Mouse (Mus musculus): ENCODE data around the gene Col2a1. TPM values are rescaled to one million over a fixed set of nuclear protein-coding genes. Genes with fewer than 3 reads are reported as not detected.

The Col2a1 gene
- polyA plus RNA-seq, 1 experiment from 2014 or later, result 237 TPM

DNA sequence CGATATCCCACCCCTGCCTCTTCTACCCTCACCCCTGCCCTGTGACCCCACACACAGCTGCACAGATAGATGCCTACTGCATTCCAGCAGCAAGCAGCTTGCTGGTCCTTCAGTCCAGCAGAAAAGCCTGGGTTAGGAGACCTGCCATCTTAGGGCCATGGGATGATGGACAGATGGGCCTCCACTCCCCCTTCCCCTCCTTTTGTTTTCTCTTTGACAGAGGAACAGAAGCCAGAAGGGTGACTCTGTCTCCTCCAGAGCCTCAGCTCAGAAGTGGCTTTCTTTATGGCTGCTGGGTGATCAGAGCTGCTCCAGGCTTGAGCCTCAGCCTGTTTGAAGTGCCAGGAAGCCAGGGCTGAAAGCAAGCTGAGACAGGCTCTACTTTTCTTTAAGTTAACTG is 15.0 kb downstream of the Col2a1 start:
- Histone ChIP-seq H3K4me2 (ENCODE audit: low read depth, severe bottlenecking) (peak overlapping the region; percentile 5; the same call in 1 of the 2 replicates), H3K9ac (ENCODE audit: low read length) (no peak overlapping the region), H3K36me3 (ENCODE audit: control insufficient read depth, insufficient read depth, low read length) (peaks cover 15% of the 10 kb centered on the region), H3K27ac (replicated peaks; ENCODE audit: low read depth, low read length) (peak overlapping the region; percentile 86), H3K4me3 (ENCODE audit: low read depth, low read length) (no peak overlapping the region), H3K4me1 (ENCODE audit: control insufficient read depth, insufficient read depth, low read length) (peaks cover 42% of the 10 kb centered on the region), H3K9me3 (ENCODE audit: control insufficient read depth, low read length) (no peaks in the 10 kb centered on the region), H3K27me3 (ENCODE audit: control insufficient read depth, insufficient read depth, low read length) (no peaks in the 10 kb centered on the region)
- ATAC-seq (ENCODE audit: insufficient number of reproducible peaks, low FRiP score, low TSS enrichment, low read depth), result no peak
- 21% methylated on average over 1 of the region's 1 CpGs for WGBS
- DNase-seq (ENCODE audit: low spot score), result peak; percentile 43

DNA sequence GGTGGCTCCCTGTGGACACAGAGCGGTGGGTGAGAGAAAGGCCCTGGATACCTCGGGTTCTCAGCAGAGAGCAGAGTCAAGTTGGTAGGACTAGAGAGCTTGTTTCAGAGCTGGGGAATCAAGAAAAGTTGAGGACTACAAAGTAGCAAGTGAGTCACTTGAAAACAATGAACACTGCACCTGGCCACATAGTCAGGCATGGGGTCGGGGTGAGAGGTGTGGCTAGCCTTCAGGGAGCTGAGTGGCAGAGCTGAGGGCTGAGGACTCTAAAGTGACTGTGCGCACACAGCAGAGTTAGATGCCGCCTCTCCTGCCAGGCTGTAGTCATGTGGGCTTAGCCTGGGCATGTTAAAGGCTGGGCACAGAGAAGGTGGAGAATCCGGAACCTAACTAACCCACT is 22.9 kb downstream of the Col2a1 start:
- H3K27ac ChIP-seq (replicated peaks; ENCODE audit: low read depth, low read length), result no peak overlapping the region
- H3K9me3 ChIP-seq (ENCODE audit: control insufficient read depth, low read length), result no peaks in the 10 kb centered on the region
- ATAC-seq (ENCODE audit: insufficient number of reproducible peaks, low FRiP score, low TSS enrichment, low read depth) (no peak), DNase-seq (ENCODE audit: low spot score) (no peak)
- H3K4me3 ChIP-seq (ENCODE audit: low read depth, low read length), result no peak overlapping the region
- WGBS, result 89% methylated on average over 6 of the region's 6 CpGs
- no peaks in the 10 kb centered on the region for H3K27me3 ChIP-seq (ENCODE audit: control insufficient read depth, insufficient read depth, low read length)
- H3K36me3 ChIP-seq (ENCODE audit: control insufficient read depth, insufficient read depth, low read length), result peaks cover 57% of the 10 kb centered on the region
- no peaks in the 10 kb centered on the region for H3K4me1 ChIP-seq (ENCODE audit: control insufficient read depth, insufficient read depth, low read length)
- no peak overlapping the region for H3K9ac ChIP-seq (ENCODE audit: low read length)
- no peak overlapping the region for H3K4me2 ChIP-seq (ENCODE audit: low read depth, severe bottlenecking)

DNA sequence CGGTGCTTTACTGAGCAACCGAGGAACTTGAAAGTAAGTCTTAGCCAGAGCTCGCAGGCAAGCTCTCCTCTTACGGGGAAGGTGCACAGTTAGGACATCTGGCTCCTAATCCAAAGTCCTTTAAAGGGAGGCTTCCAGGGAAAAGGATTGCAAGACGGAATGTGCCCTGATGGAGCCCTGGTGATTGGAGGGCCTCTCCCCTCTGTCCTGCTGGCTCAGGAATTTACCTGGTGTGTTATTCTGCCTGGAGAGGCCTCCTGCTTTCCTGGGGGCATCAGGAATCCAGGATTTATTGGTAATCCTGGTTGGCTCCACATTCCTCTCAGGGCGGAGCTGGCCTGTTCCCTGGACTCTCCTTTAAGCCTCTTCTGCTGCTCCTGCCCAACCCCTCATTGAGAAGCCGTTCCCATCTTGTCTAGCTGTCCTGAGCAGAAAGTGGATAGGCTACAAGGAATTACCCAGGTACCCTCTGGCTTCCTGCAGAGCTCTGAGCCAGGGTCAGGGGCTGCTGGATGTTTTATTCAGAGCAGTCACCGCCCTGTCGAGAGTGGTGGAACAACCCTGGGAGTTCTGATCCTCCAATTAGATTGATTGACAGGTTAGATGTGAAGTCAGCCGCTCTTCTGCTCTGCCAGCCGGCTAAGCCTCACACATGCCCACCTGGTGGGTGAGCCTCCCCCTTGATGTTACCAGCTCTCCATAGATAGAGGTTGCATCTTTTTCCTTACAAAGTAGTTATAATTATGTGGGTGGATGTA is 31.1 kb downstream of the Col2a1 start:
- WGBS, result 33% methylated on average over 11 of the region's 11 CpGs
- Histone ChIP-seq H3K4me3 (ENCODE audit: low read depth, low read length) (no peak overlapping the region), H3K27me3 (ENCODE audit: control insufficient read depth, insufficient read depth, low read length) (no peaks in the 10 kb centered on the region), H3K9ac (ENCODE audit: low read length) (no peak overlapping the region), H3K4me1 (ENCODE audit: control insufficient read depth, insufficient read depth, low read length) (no peaks in the 10 kb centered on the region), H3K36me3 (ENCODE audit: control insufficient read depth, insufficient read depth, low read length) (peaks cover 7% of the 10 kb centered on the region; the same call in 1 of the 2 replicates), H3K9me3 (ENCODE audit: control insufficient read depth, low read length) (no peaks in the 10 kb centered on the region), H3K4me2 (ENCODE audit: low read depth, severe bottlenecking) (no peak overlapping the region), H3K27ac (replicated peaks; ENCODE audit: low read depth, low read length) (no peak overlapping the region)
- ATAC-seq (ENCODE audit: insufficient number of reproducible peaks, low FRiP score, low TSS enrichment, low read depth) (no peak), DNase-seq (ENCODE audit: low spot score) (no peak)

DNA sequence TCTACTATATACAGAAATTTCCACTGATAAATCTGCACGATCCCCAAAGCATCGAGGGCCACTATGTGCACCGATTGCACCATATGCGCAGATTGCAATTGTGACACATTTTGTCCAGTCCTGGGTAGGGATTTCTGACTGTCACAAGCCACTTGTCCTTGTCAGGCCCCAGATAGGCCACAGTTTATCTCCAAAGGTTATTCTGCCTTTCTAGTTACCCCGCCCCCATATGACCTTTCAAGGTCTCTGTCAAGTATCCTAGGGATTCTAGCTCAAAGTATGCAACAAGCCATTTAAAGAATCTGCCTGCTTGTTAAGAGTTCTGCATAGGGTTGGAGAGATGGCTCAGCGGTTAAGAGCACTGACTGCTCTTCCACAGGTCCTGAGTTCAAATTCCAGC is 31.9 kb downstream of the Col2a1 start:
- no peak overlapping the region for H3K9ac ChIP-seq (ENCODE audit: low read length)
- H3K4me3 ChIP-seq (ENCODE audit: low read depth, low read length), result no peak overlapping the region
- H3K27me3 ChIP-seq (ENCODE audit: control insufficient read depth, insufficient read depth, low read length), result no peaks in the 10 kb centered on the region
- H3K36me3 ChIP-seq (ENCODE audit: control insufficient read depth, insufficient read depth, low read length), result no peaks in the 10 kb centered on the region; the same call in 1 of the 2 replicates
- H3K27ac ChIP-seq (replicated peaks; ENCODE audit: low read depth, low read length), result no peak overlapping the region
- 93% methylated on average over 6 of the region's 6 CpGs for WGBS
- H3K4me1 ChIP-seq (ENCODE audit: control insufficient read depth, insufficient read depth, low read length), result no peaks in the 10 kb centered on the region
- no peak for DNase-seq (ENCODE audit: low spot score)
- ATAC-seq (ENCODE audit: insufficient number of reproducible peaks, low FRiP score, low TSS enrichment, low read depth), result no peak
- H3K9me3 ChIP-seq (ENCODE audit: control insufficient read depth, low read length), result no peaks in the 10 kb centered on the region
- no peak overlapping the region for H3K4me2 ChIP-seq (ENCODE audit: low read depth, severe bottlenecking)

DNA sequence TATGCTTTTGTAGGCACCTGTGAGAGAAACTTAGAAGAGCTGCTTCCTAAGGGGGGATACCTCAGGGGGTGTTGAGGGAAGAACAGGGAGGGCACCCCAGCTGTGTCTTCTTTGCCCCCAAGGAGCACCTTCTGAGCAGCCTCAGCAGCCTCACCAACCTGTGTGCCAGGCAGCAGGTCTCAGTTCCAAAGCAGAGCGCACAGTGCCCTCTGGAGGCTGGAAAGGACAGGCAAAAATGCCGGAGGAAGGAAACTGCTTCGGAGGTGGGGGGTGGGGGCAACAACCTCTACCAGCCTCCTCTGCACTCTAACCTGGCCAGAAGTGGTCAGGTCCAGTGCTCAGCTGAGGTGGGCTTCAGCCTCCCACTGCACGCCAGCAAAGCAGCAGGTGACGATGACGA is 34.2 kb downstream of the Col2a1 start:
- ATAC-seq (ENCODE audit: insufficient number of reproducible peaks, low FRiP score, low TSS enrichment, low read depth) (no peak), DNase-seq (ENCODE audit: low spot score) (peak; percentile 66)
- H3K27ac ChIP-seq (replicated peaks; ENCODE audit: low read depth, low read length), result no peak overlapping the region

DNA sequence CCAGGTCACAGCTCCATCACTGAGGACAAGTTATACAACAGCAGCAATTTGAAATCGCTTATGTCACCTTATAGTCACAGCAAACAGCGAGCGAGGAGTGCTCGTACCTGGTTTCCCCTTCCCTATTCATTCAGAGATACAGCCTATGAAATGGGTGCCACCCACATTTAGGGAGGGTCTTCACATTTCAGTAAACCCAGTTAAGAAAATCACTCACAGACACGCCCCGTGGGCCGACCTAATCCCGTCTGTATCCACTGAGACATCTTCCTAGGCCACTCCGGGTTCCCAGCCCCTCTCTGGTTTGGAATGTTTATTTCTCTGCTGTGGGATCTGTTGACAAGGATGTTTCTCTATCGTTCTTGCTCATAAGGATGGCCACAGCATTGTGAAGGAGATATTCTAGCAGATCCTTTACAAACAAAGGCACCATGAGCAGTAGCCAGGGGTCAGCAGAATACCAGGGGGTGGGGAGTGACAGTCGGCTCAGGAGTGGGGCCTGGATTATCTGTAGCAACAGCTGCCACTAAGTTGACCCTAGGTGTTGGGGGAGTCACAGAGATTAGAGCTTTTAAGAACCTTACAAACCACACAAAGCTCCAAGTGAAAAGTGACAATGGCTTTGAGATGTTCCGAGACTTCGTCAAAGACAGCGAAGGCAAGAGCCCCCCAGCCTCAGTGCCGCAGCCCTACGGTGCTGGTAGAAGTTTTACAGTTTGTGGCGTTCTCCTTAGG is 39.0 kb downstream of the Col2a1 start:
- no peaks in the 10 kb centered on the region for H3K9me3 ChIP-seq (ENCODE audit: control insufficient read depth, low read length)
- no peaks in the 10 kb centered on the region for H3K36me3 ChIP-seq (ENCODE audit: control insufficient read depth, insufficient read depth, low read length)
- H3K4me3 ChIP-seq (ENCODE audit: low read depth, low read length), result no peak overlapping the region
- no peaks in the 10 kb centered on the region for H3K27me3 ChIP-seq (ENCODE audit: control insufficient read depth, insufficient read depth, low read length)
- 72% methylated on average over 17 of the region's 17 CpGs for WGBS
- H3K4me1 ChIP-seq (ENCODE audit: control insufficient read depth, insufficient read depth, low read length), result peaks cover 4% of the 10 kb centered on the region; the same call in 1 of the 2 replicates
- no peak overlapping the region for H3K27ac ChIP-seq (replicated peaks; ENCODE audit: low read depth, low read length)
- no peak overlapping the region for H3K9ac ChIP-seq (ENCODE audit: low read length)
- H3K4me2 ChIP-seq (ENCODE audit: low read depth, severe bottlenecking), result no peak overlapping the region
- DNase-seq (ENCODE audit: low spot score), result no peak
- no peak for ATAC-seq (ENCODE audit: insufficient number of reproducible peaks, low FRiP score, low TSS enrichment, low read depth)

More for the DNA sequence above, 34.2 kb downstream of the Col2a1 start:
- Histone ChIP-seq H3K27me3 (ENCODE audit: control insufficient read depth, insufficient read depth, low read length) (no peaks in the 10 kb centered on the region), H3K9ac (ENCODE audit: low read length) (no peak overlapping the region), H3K36me3 (ENCODE audit: control insufficient read depth, insufficient read depth, low read length) (no peaks in the 10 kb centered on the region), H3K4me1 (ENCODE audit: control insufficient read depth, insufficient read depth, low read length) (no peaks in the 10 kb centered on the region), H3K9me3 (ENCODE audit: control insufficient read depth, low read length) (no peaks in the 10 kb centered on the region), H3K4me3 (ENCODE audit: low read depth, low read length) (no peak overlapping the region), H3K4me2 (ENCODE audit: low read depth, severe bottlenecking) (no peak overlapping the region)
- WGBS, result 40% methylated on average over 6 of the region's 6 CpGs

DNA sequence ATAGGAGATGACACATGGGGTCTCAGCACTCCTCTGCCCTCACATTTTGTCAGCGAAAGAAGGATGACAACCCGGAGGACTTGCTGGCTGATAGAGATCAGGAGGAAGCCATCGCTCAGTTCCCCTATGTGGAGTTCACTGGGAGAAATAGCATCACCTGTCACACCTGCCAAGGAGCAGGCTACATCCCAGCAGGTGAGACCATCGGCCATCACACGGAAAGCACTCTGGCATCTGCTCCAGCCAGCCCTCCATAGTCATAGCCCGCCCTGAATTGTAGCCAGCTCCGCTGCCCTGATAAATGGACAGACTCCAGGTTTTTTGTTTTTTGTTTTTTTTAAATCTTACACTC is 39.7 kb downstream of the Col2a1 start:
- ATAC-seq (ENCODE audit: insufficient number of reproducible peaks, low FRiP score, low TSS enrichment, low read depth) (peak; percentile 31; the same call in 1 of the 2 replicates), DNase-seq (ENCODE audit: low spot score) (no peak)
- H3K4me2 ChIP-seq (ENCODE audit: low read depth, severe bottlenecking), result peak overlapping the region; percentile 75
- WGBS, result 25% methylated on average over 7 of the region's 7 CpGs
- no peaks in the 10 kb centered on the region for H3K36me3 ChIP-seq (ENCODE audit: control insufficient read depth, insufficient read depth, low read length)
- H3K27ac ChIP-seq (replicated peaks; ENCODE audit: low read depth, low read length), result 0 out of 2 replicates have a peak overlapping the region, but pooled peaks have one; percentile 24
- peaks cover 4% of the 10 kb centered on the region; the same call in 1 of the 2 replicates for H3K4me1 ChIP-seq (ENCODE audit: control insufficient read depth, insufficient read depth, low read length)
- H3K4me3 ChIP-seq (ENCODE audit: low read depth, low read length), result peak overlapping the region; percentile 44
- peak overlapping the region; percentile 59 for H3K9ac ChIP-seq (ENCODE audit: low read length)
- H3K27me3 ChIP-seq (ENCODE audit: control insufficient read depth, insufficient read depth, low read length), result no peaks in the 10 kb centered on the region
- no peaks in the 10 kb centered on the region for H3K9me3 ChIP-seq (ENCODE audit: control insufficient read depth, low read length)

DNA sequence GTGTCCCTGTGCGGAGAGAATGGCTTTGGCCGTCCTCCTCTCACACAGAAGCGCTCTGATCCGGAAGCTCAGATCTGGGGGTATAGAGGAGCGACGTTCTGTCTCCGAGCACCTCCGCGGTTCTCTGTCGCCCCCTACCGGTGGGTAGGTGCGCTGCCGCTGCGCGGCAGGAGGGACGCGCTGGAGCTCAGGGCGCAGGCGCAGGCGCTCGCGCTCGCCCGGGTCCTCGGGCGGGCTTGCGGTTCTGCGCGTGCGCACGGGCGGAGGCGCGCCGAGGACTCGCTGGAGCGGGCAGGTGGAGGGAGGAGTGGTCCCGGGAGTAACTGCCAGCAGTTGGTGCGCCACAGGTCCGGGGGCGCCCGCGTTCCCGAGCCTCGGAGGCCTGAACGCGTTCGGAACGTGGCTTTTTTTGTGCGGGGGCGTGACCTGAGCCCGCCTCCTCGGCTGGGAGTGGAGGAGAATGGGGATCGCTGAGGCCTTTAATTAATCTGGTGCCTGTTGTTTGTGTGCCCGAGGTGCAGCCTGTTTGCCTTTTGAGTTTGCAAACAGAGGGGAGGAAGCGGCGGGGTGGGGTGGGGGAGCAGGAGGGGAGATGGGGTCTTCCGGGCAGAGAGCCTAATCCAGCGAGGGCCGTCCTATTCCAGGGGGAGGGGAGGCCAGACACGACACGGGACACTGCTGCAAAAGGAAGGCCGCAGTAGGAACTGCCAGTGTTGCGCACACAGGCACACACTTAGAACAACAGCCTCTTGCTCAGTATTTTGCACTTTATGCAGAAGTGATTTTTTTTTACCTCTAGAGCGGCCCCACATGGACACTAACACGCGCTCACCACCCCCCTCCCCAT is 40.3 kb downstream of the Col2a1 start, which contains the start of gene Tmem106c:
Tmem106c (plus strand) TSS at position 212 of the 847 bp plus-strand sequence.
- peak; percentile 96 for DNase-seq (ENCODE audit: low spot score)

More for the DNA sequence above, 40.3 kb downstream of the Col2a1 start, which contains the start of gene Tmem106c:
- no peaks in the 10 kb centered on the region for H3K36me3 ChIP-seq (ENCODE audit: control insufficient read depth, insufficient read depth, low read length)
- no peaks in the 10 kb centered on the region for H3K27me3 ChIP-seq (ENCODE audit: control insufficient read depth, insufficient read depth, low read length)
- ATAC-seq (ENCODE audit: insufficient number of reproducible peaks, low FRiP score, low TSS enrichment, low read depth), result peak; percentile 92
- peak within 1 kb of the TSS; percentile 44 for H3K4me3 ChIP-seq (ENCODE audit: low read depth, low read length)
- H3K9me3 ChIP-seq (ENCODE audit: control insufficient read depth, low read length), result no peaks in the 10 kb centered on the region
- H3K4me1 ChIP-seq (ENCODE audit: control insufficient read depth, insufficient read depth, low read length), result peaks cover 4% of the 10 kb centered on the region; the same call in 1 of the 2 replicates
- WGBS, result under 1% methylated on average over 67 of the region's 67 CpGs
- 0 out of 2 replicates have a peak within 1 kb of the TSS, but pooled peaks have one; percentile 24 for H3K27ac ChIP-seq (replicated peaks; ENCODE audit: low read depth, low read length)
- H3K4me2 ChIP-seq (ENCODE audit: low read depth, severe bottlenecking), result peak within 1 kb of the TSS; percentile 75
- peak within 1 kb of the TSS; percentile 59 for H3K9ac ChIP-seq (ENCODE audit: low read length)

All from limb, embryonic 11.5 days (tissue).